Mouse (Mus musculus) neural tube, embryonic 13.5 days (tissue): Measurements from ENCODE around the gene Scaf8. TPM values are rescaled to one million over a fixed set of nuclear protein-coding genes. Genes with fewer than 3 reads are reported as not detected.

Experiments used
- ATAC-seq: fragments of 200-750 bp; cut with Nextera tagmentation; 2 replicates; pipeline ENCODE4 v1.8.0; 2017; ENCODE audit warnings: low read depth, mild to moderate bottlenecking, moderate TSS enrichment, moderate library complexity
- H3K27ac ChIP-seq: fragments of 300-500 bp; sonication (generic); replicated peaks from 2 replicates; pipeline ENCODE4 v1.5.1; 2015; ENCODE audit warnings: moderate library complexity, mild to moderate bottlenecking, inconsistent platforms
- H3K27me3 ChIP-seq: fragments of 300-500 bp; sonication (generic); 2 replicates; pipeline ENCODE4 v1.6.1; 2015; ENCODE audit warnings: mild to moderate bottlenecking, inconsistent platforms
- H3K36me3 ChIP-seq: fragments of 300-500 bp; sonication (generic); 2 replicates; pipeline ENCODE4 v1.6.1; 2015; ENCODE audit warnings: mild to moderate bottlenecking, inconsistent platforms
- H3K4me1 ChIP-seq: fragments of 300-500 bp; sonication (generic); replicated peaks from 2 replicates; pipeline ENCODE4 v1.6.1; 2015; ENCODE audit warnings: inconsistent platforms
- H3K4me2 ChIP-seq: fragments of 300-500 bp; sonication (generic); 2 replicates; pipeline ENCODE4 v1.6.1; 2015; ENCODE audit warnings: inconsistent platforms, mild to moderate bottlenecking, moderate library complexity
- H3K4me3 ChIP-seq: fragments of 300-500 bp; sonication (generic); 2 replicates; pipeline ENCODE4 v1.5.1; 2015; ENCODE audit warnings: mild to moderate bottlenecking, inconsistent platforms
- H3K9ac ChIP-seq: fragments of 300-500 bp; sonication (generic); 2 replicates; pipeline ENCODE4 v1.6.1; 2015; ENCODE audit warnings: moderate library complexity, mild to moderate bottlenecking, inconsistent platforms
- H3K9me3 ChIP-seq: fragments of 300-500 bp; sonication (generic); 2 replicates; pipeline ENCODE4 v1.6.1; 2016; ENCODE audit warnings: inconsistent platforms
- WGBS: fragments of 180-500 bp; shearing (Covaris S2); methylation state at CpG from one replicate; pipeline ENCODE4 v1.1.7; 2015; 5-methylcytosine and 5-hydroxymethylcytosine counted together
- polyA plus RNA-seq: library from polyadenylated mRNA; unstranded; fragments of >200 nt; fragmentation: Nextera tagmentation; extraction: Ambion mirVana; gene quantifications from 2 replicates; pipeline ENCODE4 v1.2.1, GENCODE M21; 2015

Gene Scaf8
- polyA plus RNA-seq, 1 experiment from 2014 or later: 17.2 TPM

DNA sequence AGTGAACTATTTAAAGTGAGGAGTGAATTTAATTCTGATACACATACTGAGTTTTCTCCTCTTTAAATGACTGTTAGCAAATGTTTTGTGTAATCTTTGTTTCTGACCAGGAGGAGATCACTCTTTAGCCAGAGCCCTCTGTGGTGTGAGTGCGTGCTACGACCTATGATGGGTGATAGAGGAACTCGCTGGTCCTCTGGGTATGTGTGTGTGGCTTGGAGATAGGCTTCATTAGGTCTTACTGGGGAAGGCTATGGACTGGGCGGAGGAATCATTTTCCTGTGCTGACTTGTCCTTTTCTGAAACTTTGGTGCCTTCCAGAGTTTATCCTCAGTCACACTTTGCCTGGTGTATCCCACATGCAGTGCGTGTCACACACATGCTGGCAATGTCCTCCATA lies 102.3 kb downstream of the Scaf8 start:
- ATAC-seq: no peak
- Histone ChIP-seq H3K36me3 (peaks cover 18% of the 10 kb centered on the region), H3K9me3 (no peaks in the 10 kb centered on the region), H3K27me3 (no peaks in the 10 kb centered on the region), H3K4me2 (no peak overlapping the region), H3K27ac (no peak overlapping the region), H3K9ac (no peak overlapping the region), H3K4me3 (no peak overlapping the region), H3K4me1 (peaks cover 13% of the 10 kb centered on the region; the same call in 1 of the 2 replicates)
- WGBS: 90% methylated on average over 5 of the region's 5 CpGs

DNA sequence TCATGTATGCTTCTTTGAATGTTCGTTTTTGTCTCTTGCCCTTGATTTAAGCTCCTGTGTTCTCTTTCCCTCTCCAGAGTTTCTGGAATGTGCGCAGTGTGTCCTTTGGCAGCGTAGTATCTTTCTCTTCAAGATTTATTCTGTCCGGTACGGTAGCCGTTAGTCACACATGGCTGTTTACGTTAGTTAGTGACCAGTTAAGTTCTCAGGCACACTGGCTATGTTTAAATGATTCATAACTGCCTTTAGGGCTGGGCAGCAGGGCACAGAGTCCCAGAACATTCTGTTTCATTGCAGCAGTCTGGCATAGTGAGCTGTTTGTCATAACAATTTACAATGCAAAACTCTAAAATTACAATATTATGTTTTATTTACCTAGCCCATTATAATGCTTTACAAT lies 103.6 kb downstream of the Scaf8 start:
- 66% methylated on average over 7 of the region's 7 CpGs for WGBS
- no peak overlapping the region for H3K27ac ChIP-seq
- no peak overlapping the region for H3K4me2 ChIP-seq
- H3K4me1 ChIP-seq: peaks cover 13% of the 10 kb centered on the region; the same call in 1 of the 2 replicates
- peaks cover 18% of the 10 kb centered on the region for H3K36me3 ChIP-seq
- H3K27me3 ChIP-seq: no peaks in the 10 kb centered on the region
- ATAC-seq: no peak
- no peak overlapping the region for H3K4me3 ChIP-seq
- no peaks in the 10 kb centered on the region for H3K9me3 ChIP-seq
- H3K9ac ChIP-seq: no peak overlapping the region

DNA sequence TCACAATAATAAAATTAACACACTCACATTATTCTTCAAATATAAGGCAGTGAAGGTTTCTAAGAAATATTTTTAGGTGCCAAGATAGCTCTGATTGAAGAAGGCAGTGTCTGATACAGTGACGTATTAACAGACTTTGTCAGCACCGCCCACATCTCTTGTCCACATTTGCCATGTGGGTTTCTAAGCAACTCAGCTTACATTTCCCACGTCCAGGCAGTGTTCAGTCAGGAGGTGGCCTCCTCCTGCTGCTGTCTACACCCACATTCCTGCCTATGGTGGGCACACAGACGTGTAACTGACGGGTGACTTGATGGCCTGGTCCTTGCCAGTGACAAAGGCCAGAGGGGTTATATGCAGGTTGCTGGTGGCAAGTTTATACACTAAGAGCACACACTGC lies 104.1 kb downstream of the Scaf8 start:
- no peak overlapping the region for H3K4me3 ChIP-seq
- WGBS: 69% methylated on average over 5 of the region's 5 CpGs
- H3K27me3 ChIP-seq: no peaks in the 10 kb centered on the region
- no peak overlapping the region for H3K27ac ChIP-seq
- ATAC-seq: no peak
- no peak overlapping the region for H3K9ac ChIP-seq
- H3K4me2 ChIP-seq: no peak overlapping the region
- H3K9me3 ChIP-seq: no peaks in the 10 kb centered on the region
- H3K4me1 ChIP-seq: peaks cover 16% of the 10 kb centered on the region
- peaks cover 18% of the 10 kb centered on the region for H3K36me3 ChIP-seq

DNA sequence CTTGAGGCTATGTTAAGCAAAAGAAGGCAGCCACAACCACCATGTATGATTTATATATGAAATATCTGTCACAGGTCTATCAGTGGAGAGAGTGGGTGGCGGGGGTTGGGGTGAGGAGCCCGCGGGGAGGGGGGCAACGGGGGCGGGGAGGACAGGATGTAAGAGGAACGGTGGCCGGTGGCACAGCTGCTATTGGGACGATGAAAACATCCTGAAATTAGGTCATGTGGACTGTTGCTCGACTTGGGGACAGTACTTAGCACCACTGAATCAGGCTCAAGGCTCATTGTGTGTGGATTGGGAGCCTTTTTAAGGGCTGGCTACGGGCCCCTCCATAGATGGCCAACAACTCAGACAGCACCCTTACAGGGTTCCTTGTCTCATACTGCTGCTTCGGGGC lies 105.4 kb downstream of the Scaf8 start:
- ATAC-seq: no peak
- WGBS: 84% methylated on average over 11 of the region's 11 CpGs
- Histone ChIP-seq H3K4me2 (no peak overlapping the region), H3K9me3 (no peaks in the 10 kb centered on the region), H3K27ac (no peak overlapping the region), H3K36me3 (peaks cover 10% of the 10 kb centered on the region), H3K27me3 (no peaks in the 10 kb centered on the region), H3K4me3 (no peak overlapping the region), H3K9ac (no peak overlapping the region), H3K4me1 (peaks cover 17% of the 10 kb centered on the region)

DNA sequence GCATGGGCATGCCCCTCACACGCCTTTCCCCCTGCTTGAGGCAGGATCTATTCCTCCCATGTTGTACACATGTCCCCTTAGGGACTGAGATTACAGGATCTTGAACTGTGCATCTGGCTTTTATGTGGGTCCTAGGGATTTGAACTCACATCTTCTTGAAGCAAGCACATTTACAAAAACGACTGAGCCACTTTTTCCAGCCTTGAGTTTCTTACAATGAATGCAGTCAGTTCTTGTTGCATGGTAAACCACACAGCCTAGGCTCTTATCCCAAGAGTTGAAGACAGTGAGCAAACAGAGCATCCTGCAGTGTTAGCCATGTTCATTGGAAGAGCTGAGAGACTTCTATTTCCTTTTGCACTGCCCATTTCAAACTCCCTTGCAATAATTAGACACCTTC lies 108.3 kb downstream of the Scaf8 start:
- Histone ChIP-seq H3K4me3 (no peak overlapping the region), H3K9me3 (no peaks in the 10 kb centered on the region), H3K4me1 (peaks cover 13% of the 10 kb centered on the region), H3K4me2 (no peak overlapping the region), H3K27ac (no peak overlapping the region), H3K36me3 (no peaks in the 10 kb centered on the region), H3K9ac (no peak overlapping the region), H3K27me3 (no peaks in the 10 kb centered on the region)
- 75% methylated on average over 2 of the region's 2 CpGs for WGBS
- no peak for ATAC-seq

DNA sequence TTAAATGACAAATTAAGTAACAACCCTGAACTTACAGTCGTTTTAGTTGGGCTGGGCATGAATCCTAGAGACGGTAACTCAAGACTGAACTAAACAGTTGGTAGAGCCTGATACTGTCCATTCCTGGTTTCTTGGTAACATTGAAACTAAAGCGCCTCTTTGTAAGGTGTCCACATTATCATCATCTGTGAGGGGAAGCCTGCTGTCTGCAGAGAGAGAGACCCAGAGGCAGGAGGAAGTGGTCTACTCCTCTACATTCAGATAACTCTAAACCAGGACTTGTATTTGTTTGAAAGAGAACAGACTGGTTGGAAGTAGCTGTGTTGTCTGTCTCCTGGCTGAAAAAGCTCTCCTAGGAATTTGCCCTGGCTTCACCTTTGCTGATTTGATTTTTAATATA lies 108.9 kb downstream of the Scaf8 start:
- ATAC-seq: no peak
- Histone ChIP-seq H3K27ac (peak overlapping the region; percentile 40; the same call in 1 of the 2 replicates), H3K4me3 (no peak overlapping the region), H3K36me3 (no peaks in the 10 kb centered on the region), H3K4me2 (no peak overlapping the region), H3K9me3 (no peaks in the 10 kb centered on the region), H3K9ac (no peak overlapping the region), H3K27me3 (no peaks in the 10 kb centered on the region), H3K4me1 (peaks cover 10% of the 10 kb centered on the region)
- 91% methylated on average over 3 of the region's 3 CpGs for WGBS

DNA sequence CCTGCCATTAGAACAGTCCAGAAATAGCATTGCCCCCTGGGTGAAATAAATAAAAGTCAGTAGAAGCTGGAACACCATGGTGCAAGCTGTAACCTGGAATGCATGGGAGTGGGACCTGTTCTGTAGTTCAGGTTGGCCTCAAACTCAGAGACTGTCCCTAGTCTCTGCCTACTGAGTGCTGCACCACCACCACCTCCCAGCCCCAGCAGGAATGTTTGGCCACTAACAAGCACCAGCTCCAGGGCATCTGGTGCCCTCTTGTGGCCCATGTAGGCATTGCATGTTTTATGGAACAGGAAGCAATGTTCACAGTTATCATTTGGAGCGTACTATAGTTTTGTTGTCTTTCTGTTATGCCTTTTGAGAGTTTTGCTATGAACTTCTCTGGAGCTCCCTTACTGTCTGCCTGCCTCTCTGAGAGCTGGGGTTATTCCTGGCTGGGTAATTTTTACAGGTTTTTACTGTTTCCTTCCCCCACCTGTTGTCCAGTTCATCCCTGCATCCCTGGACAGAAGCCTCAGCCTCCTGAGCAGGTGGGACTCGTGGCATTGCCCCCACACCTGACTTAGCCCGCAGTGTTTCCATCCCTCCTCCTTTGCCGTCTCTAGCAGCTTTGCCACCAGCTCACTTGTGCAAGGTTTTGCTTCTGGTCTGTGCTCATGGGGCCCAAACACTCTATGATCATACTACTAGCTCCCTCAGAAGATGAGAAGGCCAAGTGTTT lies 109.8 kb downstream of the Scaf8 start:
- no peaks in the 10 kb centered on the region for H3K27me3 ChIP-seq
- WGBS: 65% methylated on average over 4 of the region's 4 CpGs
- no peak overlapping the region for H3K4me2 ChIP-seq
- H3K4me1 ChIP-seq: peaks cover 4% of the 10 kb centered on the region
- H3K4me3 ChIP-seq: no peak overlapping the region
- ATAC-seq: peak; percentile 78
- no peaks in the 10 kb centered on the region for H3K9me3 ChIP-seq
- no peak overlapping the region for H3K27ac ChIP-seq
- H3K36me3 ChIP-seq: no peaks in the 10 kb centered on the region
- no peak overlapping the region for H3K9ac ChIP-seq

DNA sequence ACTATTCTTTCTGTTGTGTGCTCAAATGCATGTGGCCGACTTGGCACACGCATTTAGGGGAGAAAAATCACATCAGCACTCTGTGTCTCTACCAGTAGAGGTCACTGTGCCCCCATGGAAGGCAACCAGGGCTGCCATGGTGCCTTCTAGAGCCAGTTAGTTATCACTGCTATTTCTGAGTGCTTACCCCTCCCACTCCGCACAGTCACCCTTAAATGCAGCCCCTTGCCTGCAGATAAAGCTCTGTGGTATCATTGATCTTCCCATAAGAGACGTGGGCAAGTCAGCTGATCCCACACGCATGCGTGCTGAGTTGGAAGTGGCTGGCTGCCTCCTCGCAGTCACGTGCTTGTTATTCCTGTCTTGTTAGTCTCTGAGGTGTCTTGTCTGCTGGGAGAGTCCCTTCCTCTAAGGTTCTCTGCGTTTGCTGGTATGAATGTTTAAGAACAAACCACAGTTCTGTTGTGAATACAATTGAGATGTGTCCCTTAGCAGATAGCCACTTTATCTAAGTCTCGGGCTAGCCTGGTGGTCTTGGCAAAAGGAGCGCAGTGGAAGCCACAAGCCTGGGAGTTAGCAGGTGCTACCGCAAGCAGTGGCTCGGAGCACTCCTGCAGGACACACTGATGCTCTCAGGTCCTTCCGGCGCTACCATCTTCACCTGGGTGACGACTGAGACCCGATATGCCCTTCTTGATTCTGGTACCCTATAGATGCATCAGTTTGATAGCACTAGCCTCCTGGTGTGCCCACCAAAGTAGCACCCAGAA lies 115.6 kb downstream of the Scaf8 start:
- no peaks in the 10 kb centered on the region for H3K27me3 ChIP-seq
- peak; percentile 78 for ATAC-seq
- 72% methylated on average over 17 of the region's 17 CpGs for WGBS
- no peak overlapping the region for H3K4me2 ChIP-seq
- no peak overlapping the region for H3K4me3 ChIP-seq
- peaks cover 6% of the 10 kb centered on the region; the same call in 1 of the 2 replicates for H3K36me3 ChIP-seq
- H3K27ac ChIP-seq: peak overlapping the region; percentile 55; the same call in 1 of the 2 replicates
- peaks cover 11% of the 10 kb centered on the region for H3K4me1 ChIP-seq
- H3K9me3 ChIP-seq: no peaks in the 10 kb centered on the region
- no peak overlapping the region for H3K9ac ChIP-seq

DNA sequence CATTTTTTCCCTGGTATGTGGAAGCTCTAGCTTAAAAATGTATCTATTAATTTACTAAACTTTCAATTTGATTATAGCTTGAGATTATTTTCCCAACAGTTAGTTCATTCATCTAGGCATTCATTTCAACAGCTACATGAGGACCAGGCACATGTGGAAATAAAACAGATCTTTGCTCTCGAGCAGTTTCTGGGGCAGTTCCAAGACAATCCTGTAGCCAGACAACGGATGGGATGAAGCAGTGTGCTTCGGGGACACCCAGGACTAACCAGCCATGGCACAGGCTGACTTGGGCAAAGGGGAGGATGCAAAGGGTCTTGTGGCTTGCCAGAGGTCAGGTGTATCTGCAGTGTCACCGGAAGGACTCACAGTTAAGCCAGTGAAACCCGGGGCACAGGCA lies 117.9 kb downstream of the Scaf8 start:
- 90% methylated on average over 5 of the region's 5 CpGs for WGBS
- Histone ChIP-seq H3K27me3 (no peaks in the 10 kb centered on the region), H3K9ac (no peak overlapping the region), H3K4me3 (no peak overlapping the region), H3K4me2 (no peak overlapping the region), H3K36me3 (peaks cover 6% of the 10 kb centered on the region; the same call in 1 of the 2 replicates), H3K27ac (no peak overlapping the region), H3K9me3 (no peaks in the 10 kb centered on the region), H3K4me1 (peaks cover 11% of the 10 kb centered on the region)
- ATAC-seq: no peak

DNA sequence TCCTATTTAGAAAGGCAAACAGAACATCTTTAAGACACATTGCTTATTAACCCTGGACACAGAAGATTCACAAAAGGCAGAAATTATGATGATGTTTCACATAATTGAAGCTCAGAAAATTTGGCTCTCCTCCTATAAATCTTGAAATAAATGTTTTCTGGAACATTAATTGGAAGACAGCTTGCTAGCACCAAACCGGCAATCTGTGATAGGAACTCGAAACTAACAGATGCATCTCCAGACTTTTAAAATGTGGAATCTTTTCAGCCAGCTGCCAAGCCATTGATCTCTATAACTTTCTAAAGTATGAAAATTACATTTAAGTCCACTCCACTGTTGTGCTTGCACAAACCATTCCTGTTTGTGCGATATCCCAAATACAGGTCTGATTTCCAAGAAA lies 128.9 kb downstream of the Scaf8 start:
- Histone ChIP-seq H3K4me2 (no peak overlapping the region), H3K9me3 (no peaks in the 10 kb centered on the region), H3K27me3 (no peaks in the 10 kb centered on the region), H3K27ac (no peak overlapping the region), H3K36me3 (0 out of 2 replicates have a peak, but pooled peaks cover 3% of the 10 kb centered on the region), H3K4me3 (no peak overlapping the region), H3K9ac (no peak overlapping the region), H3K4me1 (peaks cover 44% of the 10 kb centered on the region)
- no peak for ATAC-seq
- 80% methylated on average over 3 of the region's 3 CpGs for WGBS

DNA sequence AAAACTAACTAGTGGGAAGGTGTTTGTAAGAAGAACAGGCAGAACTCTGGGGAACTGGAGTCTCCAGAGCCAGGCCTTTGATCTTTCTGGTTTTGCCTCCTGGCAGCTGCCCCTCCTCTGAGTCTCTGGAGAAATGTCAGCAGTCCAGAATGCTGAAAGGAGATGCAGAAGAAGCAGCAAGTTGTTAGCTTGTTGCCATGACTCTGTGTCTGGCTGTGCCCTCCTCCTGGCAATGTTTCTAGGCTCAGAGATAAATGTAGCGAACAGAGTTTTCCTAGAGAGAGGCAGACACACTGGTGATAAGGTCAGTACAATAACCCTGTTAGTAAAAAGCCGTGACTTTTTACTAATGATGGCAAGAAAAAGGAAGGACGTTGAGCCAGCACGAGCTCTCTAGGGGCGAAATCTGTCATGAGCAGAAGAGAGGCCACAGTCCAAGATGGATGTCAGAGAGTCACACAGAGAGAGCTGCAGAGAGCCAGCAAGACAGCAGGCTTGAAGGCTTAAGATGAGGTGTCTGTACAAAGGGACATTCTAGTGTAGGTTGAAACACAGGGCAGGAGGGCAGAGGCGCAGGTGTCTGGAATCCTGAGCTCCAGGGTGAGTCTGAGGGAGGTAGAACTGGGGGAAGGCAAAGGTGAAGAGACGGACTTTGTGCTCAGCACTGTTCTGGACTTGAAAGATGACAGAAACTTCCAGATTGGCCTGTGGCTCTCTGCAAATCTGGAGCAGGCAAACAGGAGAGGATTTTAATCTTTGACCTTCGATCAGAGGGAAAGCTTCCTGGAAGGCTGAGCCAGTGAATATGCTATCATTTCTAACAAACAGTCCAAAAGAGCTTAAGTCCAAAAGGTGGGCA lies 130.3 kb downstream of the Scaf8 start:
- Histone ChIP-seq H3K9ac (0 out of 2 replicates have a peak overlapping the region, but pooled peaks have one; percentile 9), H3K36me3 (no peaks in the 10 kb centered on the region), H3K4me1 (peaks cover 57% of the 10 kb centered on the region), H3K4me3 (no peak overlapping the region), H3K27me3 (no peaks in the 10 kb centered on the region), H3K9me3 (no peaks in the 10 kb centered on the region), H3K27ac (peak overlapping the region; percentile 89), H3K4me2 (no peak overlapping the region)
- ATAC-seq: no peak
- WGBS: 59% methylated on average over 8 of the region's 8 CpGs
